ENCODE assay signal across 9 mouse cellular contexts in the genomic region with DNA sequence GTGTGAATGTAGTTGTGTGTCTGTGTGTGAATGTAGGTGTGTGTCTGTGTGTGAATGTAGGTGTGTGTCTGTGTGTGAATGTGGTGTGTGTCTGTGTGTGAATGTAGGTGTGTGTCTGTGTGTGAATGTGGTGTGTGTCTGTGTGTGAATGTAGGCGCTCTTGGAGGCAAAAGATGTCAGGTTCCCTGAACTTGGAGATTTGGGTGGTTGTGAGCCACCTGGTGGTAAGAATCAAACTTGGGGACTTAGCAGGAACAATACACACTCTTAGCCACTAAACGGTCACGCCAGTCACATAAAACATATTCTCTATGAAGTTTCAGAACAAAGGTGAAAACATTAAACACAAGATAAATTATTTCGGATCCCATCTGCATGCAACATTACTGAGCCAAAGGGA. TPM values are rescaled to one million over a fixed set of nuclear protein-coding genes. Genes with fewer than 3 reads are reported as not detected.
DNase-seq lines count a peak whose midpoint lies in the region; ATAC-seq and TF ChIP-seq lines count a peak whose summit lies in the region.
"Had no signal": no experiment of that assay in that cellular context is flagged by ENCODE, and none has a peak within 500 bp of the region (broad histone marks: within the 10 kb centered on the region; RNA-seq: fewer than 3 reads in every experiment).

No protein-coding gene starts in this region.

- no peak for ATAC-seq in lung, embryonic 14.5 days (ENCODE audit: insufficient read depth)
- ATAC-seq in stomach, postnatal 0 days (ENCODE audit: low FRiP score, low TSS enrichment), result no peak

- H3K27ac ChIP-seq in gastrocnemius, adult 2 months, result no peak overlapping the region
- H3K27ac ChIP-seq in lung, embryonic 14.5 days (ENCODE audit: low read depth), result no peak overlapping the region
- no peak overlapping the region for H3K27ac ChIP-seq in bone marrow, adult 2 months (ENCODE audit: control insufficient read depth, insufficient read depth, low read depth, low read length, poor library complexity)
- no peak overlapping the region for H3K27ac ChIP-seq in stomach, postnatal 0 days (replicated peaks)

- TF ChIP-seq EP300 in stomach, postnatal 0 days (optimal IDR thresholded peaks at IDR 0.05), result no peak

- no peaks in the 10 kb centered on the region for H3K36me3 ChIP-seq in lung, embryonic 14.5 days (ENCODE audit: insufficient read depth)
- no peaks in the 10 kb centered on the region for H3K36me3 ChIP-seq in stomach, postnatal 0 days (ENCODE audit: control insufficient read depth, insufficient read depth, low read length)

- no peak for TF ChIP-seq POLR2A in lung, adult 2 months (IDR thresholded peaks at IDR 0.05; ENCODE audit: borderline replicate concordance, extremely low read depth, low read depth, low read length)
- TF ChIP-seq POLR2A in bone marrow, adult 2 months (IDR thresholded peaks at IDR 0.05; ENCODE audit: borderline replicate concordance, control insufficient read depth, low read depth, low read length), result no peak

- no peak for DNase-seq in gastrocnemius, adult 2 months
- DNase-seq in gastrocnemius, adult 8-10 months (ENCODE audit: low spot score in 2 of 2), result no peak
- DNase-seq in lung, embryonic 14.5 days, result peak; percentile 56
- DNase-seq in lung, adult 2 months, result no peak
- DNase-seq in stomach, postnatal 0 days (ENCODE audit: low spot score), result peak; percentile 23
- no peak for DNase-seq in ovary, adult 18-20 months (ENCODE audit: low spot score)
- no peak for DNase-seq in layer of hippocampus, postnatal 25 days (ENCODE audit: extremely low spot score in 1 of 2, low spot score in 1 of 2)

- no peaks in the 10 kb centered on the region for H3K27me3 ChIP-seq in lung, embryonic 14.5 days (ENCODE audit: insufficient read depth, low read length)
- no peaks in the 10 kb centered on the region for H3K27me3 ChIP-seq in stomach, postnatal 0 days (ENCODE audit: control insufficient read depth, insufficient read depth, low read length)

- peak; percentile 32 for TF ChIP-seq CTCF in gastrocnemius, adult 2 months (IDR thresholded peaks at IDR 0.05)
- peak; percentile 61 for TF ChIP-seq CTCF in lung, embryonic 14.5 days (IDR thresholded peaks at IDR 0.05; ENCODE audit: low read depth)
- no peak for TF ChIP-seq CTCF in lung, adult 2 months (IDR thresholded peaks at IDR 0.05; ENCODE audit: insufficient read depth, low read length)
- 0 out of 2 replicates have a peak, but pooled peaks have one; percentile 5 for TF ChIP-seq CTCF in bone marrow, adult 2 months (IDR thresholded peaks at IDR 0.05; ENCODE audit: control insufficient read depth, insufficient read depth, low read length)
- TF ChIP-seq CTCF in stomach, postnatal 0 days (IDR thresholded peaks at IDR 0.05; ENCODE audit: low read depth), result peak; percentile 66

- no peak overlapping the region for H3K4me3 ChIP-seq in gastrocnemius, adult 2 months
- no peak overlapping the region for H3K4me3 ChIP-seq in lung, embryonic 14.5 days (ENCODE audit: low read depth, low read length)
- no peak overlapping the region for H3K4me3 ChIP-seq in lung, adult 2 months (replicated peaks; ENCODE audit: extremely low read depth, low read depth, low read length)
- H3K4me3 ChIP-seq in bone marrow, adult 2 months (replicated peaks; ENCODE audit: control insufficient read depth, low read depth, low read length), result no peak overlapping the region
- no peak overlapping the region for H3K4me3 ChIP-seq in stomach, postnatal 0 days (ENCODE audit: low read depth, low read length)

- no peak overlapping the region for H3K4me2 ChIP-seq in lung, embryonic 14.5 days
- no peak overlapping the region for H3K4me2 ChIP-seq in stomach, postnatal 0 days (replicated peaks; ENCODE audit: low read depth)
- H3K4me2 ChIP-seq: midbrain, embryonic 11.5 days had no signal

- H3K9ac ChIP-seq in lung, embryonic 14.5 days, result no peak overlapping the region
- no peak overlapping the region for H3K9ac ChIP-seq in stomach, postnatal 0 days (ENCODE audit: low read length)

- H3K4me1 ChIP-seq in lung, embryonic 14.5 days (ENCODE audit: insufficient read depth), result no peaks in the 10 kb centered on the region
- H3K4me1 ChIP-seq in lung, adult 2 months (ENCODE audit: control insufficient read depth, insufficient read depth, low read length), result no peaks in the 10 kb centered on the region; the same call in 1 of the 2 replicates
- H3K4me1 ChIP-seq in bone marrow, adult 2 months (ENCODE audit: control insufficient read depth, insufficient read depth, low read length), result no peaks in the 10 kb centered on the region
- H3K4me1 ChIP-seq in stomach, postnatal 0 days (replicated peaks; ENCODE audit: control insufficient read depth, insufficient read depth), result no peaks in the 10 kb centered on the region

- no peaks in the 10 kb centered on the region for H3K9me3 ChIP-seq in lung, embryonic 14.5 days (ENCODE audit: low read depth, low read length)
- H3K9me3 ChIP-seq in stomach, postnatal 0 days (ENCODE audit: control insufficient read depth, low read length), result no peaks in the 10 kb centered on the region

- 73% methylated on average over 4 of the region's 4 CpGs for WGBS in lung, embryonic 14.5 days
- 64% methylated on average over 4 of the region's 4 CpGs for WGBS in lung, adult 2 months
- WGBS in bone marrow, adult 2 months, result 74% methylated on average over 4 of the region's 4 CpGs
- 58% methylated on average over 4 of the region's 4 CpGs for WGBS in stomach, postnatal 0 days

- intact Hi-C loops in gastrocnemius, adult 2 months (cut with DNase I), result loop anchor here (5.0 to 10.0 kb wide), 3 partner anchors 216 to 1006 kb away; no protein-coding TSS in a partner anchor

RNA-seq across cellular contexts. Expression of a gene that starts 39.9 kb away (rescaled TPM):
- total RNA-seq in gastrocnemius, adult 2 months (2021), result 1 to 10 TPM; 1.1 to 1.7 TPM
- 1 to 10 TPM in 3 of 4 experiments, under 1 TPM in 1; 0.89 to 1.7 (median 1.3) TPM for total RNA-seq in gastrocnemius, adult 8-10 months (2022)
- polyA plus RNA-seq in lung, embryonic 14.5 days (2014; fragmentation: Nextera tagmentation; extraction: Ambion mirVana), result 35.4 and 40.8 TPM in 2 replicates
- polyA plus RNA-seq in lung, adult 2 months (2012; rRNA removed), result 10.1 and 10.9 TPM in 2 replicates
- 4.7 and 14.6 TPM in 2 replicates for polyA plus RNA-seq in bone marrow, adult 2 months (2011; ENCODE audit: insufficient read depth, insufficient read length, low replicate concordance, missing spikeins)
- 44.7 and 46.9 TPM in 2 replicates for polyA plus RNA-seq in stomach, postnatal 0 days (2015; fragmentation: Nextera tagmentation; extraction: Ambion mirVana)
- 10 to 100 TPM; 52.9 to 55.8 TPM for total RNA-seq in layer of hippocampus, postnatal 25 days (2021)

Comparison
In these comparisons a context has a peak if more than half of its experiments do, and no peak if none do; other contexts are left out.
1. DNase-seq: peak in lung, embryonic 14.5 days (single experiment) and stomach, postnatal 0 days (single experiment); none in gastrocnemius, adult 2 months (single experiment), gastrocnemius, adult 8-10 months (0 of 2), lung, adult 2 months (single experiment), ovary, adult 18-20 months (single experiment) and layer of hippocampus, postnatal 25 days (0 of 2).